Mouse (Mus musculus) hindbrain, embryonic 16.5 days (tissue): ENCODE measurements around the gene Fhl3. TPM values are rescaled to one million over a fixed set of nuclear protein-coding genes. Genes with fewer than 3 reads are reported as not detected.
A peak's percentile ranks its signal among the peaks of the same experiment; 100 is the strongest.
"Not testable (repeated sequence)": the region's sequence is repeated elsewhere in the genome, so short reads cannot be mapped to it uniquely, and the experiment has no call there.

Experiments used
- ATAC-seq: fragments of 200-750 bp; cut with Nextera tagmentation; 2 replicates; pipeline ENCODE4 v1.8.0; 2017; ENCODE audit warnings: moderate TSS enrichment, moderate library complexity
- H3K27ac ChIP-seq: fragments of 300-500 bp; sonication (generic); 2 replicates; pipeline ENCODE4 v1.5.1; 2014; ENCODE audit warnings: low read depth, mild to moderate bottlenecking, control low read depth, low read length, moderate library complexity
- H3K27me3 ChIP-seq: fragments of 300-500 bp; sonication (generic); replicated peaks from 2 replicates; pipeline ENCODE4 v1.6.1; 2014; ENCODE audit warnings: low read length; ENCODE audit not compliant: control insufficient read depth, insufficient read depth
- H3K36me3 ChIP-seq: fragments of 300-500 bp; sonication (generic); 2 replicates; pipeline ENCODE4 v1.6.1; 2014; ENCODE audit warnings: mild to moderate bottlenecking, low read length, moderate library complexity, mixed read lengths; ENCODE audit not compliant: control insufficient read depth, insufficient read depth
- H3K4me1 ChIP-seq: fragments of 300-500 bp; sonication (generic); 2 replicates; pipeline ENCODE4 v1.6.1; 2014; ENCODE audit warnings: low read depth, low read length; ENCODE audit not compliant: control insufficient read depth, insufficient read depth
- H3K4me2 ChIP-seq: fragments of 300-500 bp; sonication (generic); 2 replicates; pipeline ENCODE4 v1.6.1; 2014; ENCODE audit warnings: mild to moderate bottlenecking, low read length, control low read depth, moderate library complexity
- H3K4me3 ChIP-seq: fragments of 300-500 bp; sonication (generic); 2 replicates; pipeline ENCODE4 v1.5.1; 2014; ENCODE audit warnings: mild to moderate bottlenecking, low read length, control low read depth, moderate library complexity
- H3K9ac ChIP-seq: fragments of 300-500 bp; sonication (generic); 2 replicates; pipeline ENCODE4 v1.6.1; 2014; ENCODE audit warnings: low read depth, mild to moderate bottlenecking, control low read depth, low read length, moderate library complexity
- H3K9me3 ChIP-seq: fragments of 300-500 bp; sonication (generic); 2 replicates; pipeline ENCODE4 v1.6.1; 2014; ENCODE audit warnings: mild to moderate bottlenecking, low read length, moderate library complexity; ENCODE audit not compliant: control insufficient read depth
- WGBS: fragments of 180-500 bp; shearing (Covaris S2); extraction: QIAGEN DNeasy Blood & Tissue Kit; methylation state at CpG from one replicate; pipeline ENCODE4 v1.1.7; 2014; 5-methylcytosine and 5-hydroxymethylcytosine counted together
- polyA plus RNA-seq: library from polyadenylated mRNA; unstranded; fragments of >200 nt; fragmentation: Nextera tagmentation; extraction: Ambion mirVana; gene quantifications from 2 replicates; pipeline ENCODE4 v1.2.1, GENCODE M21; 2015

Gene Fhl3
- polyA plus RNA-seq, 1 experiment from 2014 or later = 1.5 TPM

- H3K27me3 ChIP-seq = peaks cover 12% of the 10 kb centered on the region
- H3K4me2 ChIP-seq = peak overlapping the region; percentile 1; the same call in 1 of the 2 replicates
- peaks cover 27% of the 10 kb centered on the region for H3K4me1 ChIP-seq
- H3K9ac ChIP-seq = no peak overlapping the region
- H3K36me3 ChIP-seq = no peaks in the 10 kb centered on the region
- H3K27ac ChIP-seq = peak overlapping the region; percentile 21
- H3K4me3 ChIP-seq = no peak overlapping the region
- H3K9me3 ChIP-seq = no peaks in the 10 kb centered on the region
- no peak for ATAC-seq
- WGBS = 22% methylated on average over 11 of the region's 11 CpGs
These were observed 4.4 kb downstream of the Fhl3 start for GRCm38 (mm10) chr4:124704797-124705474.

GRCm38 (mm10) chr4:124705661-124706269, 5.3 kb downstream of the Fhl3 start:
- peak overlapping the region; percentile 9; the same call in 1 of the 2 replicates for H3K9ac ChIP-seq
- no peak overlapping the region for H3K4me3 ChIP-seq
- ATAC-seq = no peak
- WGBS = 85% methylated on average over 23 of the region's 23 CpGs
- no peak overlapping the region for H3K4me2 ChIP-seq
- peaks cover 16% of the 10 kb centered on the region for H3K27me3 ChIP-seq
- peaks cover 21% of the 10 kb centered on the region for H3K4me1 ChIP-seq
- no peaks in the 10 kb centered on the region for H3K9me3 ChIP-seq
- H3K27ac ChIP-seq = no peak overlapping the region; the same call in 1 of the 2 replicates
- no peaks in the 10 kb centered on the region for H3K36me3 ChIP-seq

- Histone ChIP-seq H3K27me3 (peaks cover 17% of the 10 kb centered on the region), H3K4me1 (peaks cover 13% of the 10 kb centered on the region)
- not testable (repeated sequence) for H3K36me3 ChIP-seq, ATAC-seq, H3K27ac ChIP-seq, H3K4me2 ChIP-seq, H3K9me3 ChIP-seq, H3K4me3 ChIP-seq, H3K9ac ChIP-seq
- 89% methylated on average over 25 of the region's 25 CpGs for WGBS
These were observed 7.1 kb downstream of the Fhl3 start for GRCm38 (mm10) chr4:124707381-124708199.

GRCm38 (mm10) chr4:124708200-124708517, 7.7 kb downstream of the Fhl3 start:
- H3K4me3 ChIP-seq, H3K9ac ChIP-seq, ATAC-seq, H3K36me3 ChIP-seq, H3K9me3 ChIP-seq: not testable (repeated sequence)
- Histone ChIP-seq H3K4me1 (peaks cover 13% of the 10 kb centered on the region), H3K27ac (0 out of 2 replicates have a peak overlapping the region, but pooled peaks have one; percentile 34), H3K27me3 (peaks cover 17% of the 10 kb centered on the region), H3K4me2 (peak overlapping the region; percentile 61)
- 29% methylated on average over 1 of the region's 1 CpGs for WGBS

- Histone ChIP-seq H3K36me3 (no peaks in the 10 kb centered on the region), H3K27me3 (peaks cover 17% of the 10 kb centered on the region), H3K9ac (peak overlapping the region; percentile 51), H3K9me3 (no peaks in the 10 kb centered on the region), H3K27ac (peak overlapping the region; percentile 34; the same call in 1 of the 2 replicates), H3K4me3 (peak overlapping the region; percentile 33), H3K4me1 (peaks cover 13% of the 10 kb centered on the region), H3K4me2 (peak overlapping the region; percentile 61)
- ATAC-seq = peak; percentile 48; the same call in 1 of the 2 replicates
- 3% methylated on average over 41 of the region's 41 CpGs for WGBS
These were observed 8.3 kb downstream of the Fhl3 start for GRCm38 (mm10) chr4:124708518-124709477.

GRCm38 (mm10) chr4:124709961-124710446, 9.5 kb downstream of the Fhl3 start:
- 3% methylated on average over 18 of the region's 18 CpGs for WGBS
- Histone ChIP-seq H3K9me3 (no peaks in the 10 kb centered on the region), H3K4me1 (peaks cover 7% of the 10 kb centered on the region), H3K9ac (no peak overlapping the region), H3K36me3 (no peaks in the 10 kb centered on the region), H3K27ac (no peak overlapping the region), H3K4me2 (peak overlapping the region; percentile 35), H3K4me3 (peak overlapping the region; percentile 4; the same call in 1 of the 2 replicates), H3K27me3 (peaks cover 17% of the 10 kb centered on the region)
- ATAC-seq = no peak

- Histone ChIP-seq H3K9me3 (no peaks in the 10 kb centered on the region), H3K4me2 (no peak overlapping the region), H3K27me3 (peaks cover 17% of the 10 kb centered on the region), H3K36me3 (no peaks in the 10 kb centered on the region), H3K4me1 (peaks cover 14% of the 10 kb centered on the region), H3K27ac (no peak overlapping the region), H3K4me3 (no peak overlapping the region), H3K9ac (no peak overlapping the region)
- WGBS = 11% methylated on average over 5 of the region's 5 CpGs
- no peak for ATAC-seq
These were observed 10.3 kb downstream of the Fhl3 start for GRCm38 (mm10) chr4:124710776-124711291.

- Histone ChIP-seq H3K4me2 (no peak overlapping the region), H3K9ac (no peak overlapping the region), H3K4me1 (peaks cover 20% of the 10 kb centered on the region), H3K4me3 (no peak overlapping the region), H3K27me3 (peaks cover 14% of the 10 kb centered on the region), H3K36me3 (peaks cover 4% of the 10 kb centered on the region; the same call in 1 of the 2 replicates), H3K27ac (no peak overlapping the region), H3K9me3 (no peaks in the 10 kb centered on the region)
- ATAC-seq = no peak
- whole genome bisulfite sequencing = 84% methylated on average over 6 of the region's 6 CpGs
These were observed 12.1 kb downstream of the Fhl3 start for GRCm38 (mm10) chr4:124712618-124713017.
